Mouse (Mus musculus) thymus, postnatal 10 days (tissue): ENCODE results near the gene Cbarp.

ENCODE experiments used
- DNase-seq, 2 experiments: peaks; one replicate each; pipeline ENCODE4 v3.0.0; 2021; ENCODE audit warnings: low spot score in 2 of 2

Gene Cbarp

DNA sequence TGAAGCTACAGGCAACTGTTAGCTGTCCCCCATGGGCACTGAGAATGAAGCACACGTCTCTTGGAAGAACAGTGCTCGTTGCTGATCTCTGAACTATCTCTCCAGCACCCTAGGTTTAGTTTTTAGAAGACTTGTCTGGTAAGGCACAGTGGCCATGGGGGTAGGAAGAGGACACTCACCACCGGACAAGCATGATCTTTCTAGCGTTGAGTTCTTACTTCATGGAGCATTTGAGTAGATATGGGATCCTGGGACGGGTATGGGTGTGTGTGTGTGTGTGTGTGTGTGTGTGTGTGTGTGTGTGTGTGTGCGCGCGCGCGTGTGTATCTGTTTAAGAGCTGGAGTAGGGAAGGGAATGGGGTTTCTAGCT lies at the start of gene Cbarp:
Cbarp (minus strand) TSS at position 170 of the 370 bp plus-strand sequence.
- DNase-seq, result no peak

DNA sequence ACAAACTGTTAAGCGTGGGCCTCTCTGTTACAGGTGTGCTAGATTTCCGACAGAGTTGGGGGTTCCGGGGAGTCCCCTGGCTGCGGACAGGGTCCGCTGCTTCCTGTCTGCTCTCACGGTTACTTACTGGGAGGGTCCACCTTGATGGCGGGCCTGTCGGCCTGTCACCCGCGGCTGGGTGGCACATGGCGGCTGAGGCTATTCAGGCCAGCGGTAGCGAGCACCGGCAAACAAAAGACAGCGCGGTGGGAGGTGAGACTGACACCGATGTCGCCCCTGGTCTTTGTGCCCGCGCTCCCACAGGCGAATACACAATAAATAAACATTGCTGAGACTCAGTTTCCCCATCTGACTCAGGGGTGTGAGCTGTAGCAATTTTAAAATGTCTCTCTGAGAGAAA lies 49.4 kb upstream of the Cbarp start:
- DNase-seq, result no peak

DNA sequence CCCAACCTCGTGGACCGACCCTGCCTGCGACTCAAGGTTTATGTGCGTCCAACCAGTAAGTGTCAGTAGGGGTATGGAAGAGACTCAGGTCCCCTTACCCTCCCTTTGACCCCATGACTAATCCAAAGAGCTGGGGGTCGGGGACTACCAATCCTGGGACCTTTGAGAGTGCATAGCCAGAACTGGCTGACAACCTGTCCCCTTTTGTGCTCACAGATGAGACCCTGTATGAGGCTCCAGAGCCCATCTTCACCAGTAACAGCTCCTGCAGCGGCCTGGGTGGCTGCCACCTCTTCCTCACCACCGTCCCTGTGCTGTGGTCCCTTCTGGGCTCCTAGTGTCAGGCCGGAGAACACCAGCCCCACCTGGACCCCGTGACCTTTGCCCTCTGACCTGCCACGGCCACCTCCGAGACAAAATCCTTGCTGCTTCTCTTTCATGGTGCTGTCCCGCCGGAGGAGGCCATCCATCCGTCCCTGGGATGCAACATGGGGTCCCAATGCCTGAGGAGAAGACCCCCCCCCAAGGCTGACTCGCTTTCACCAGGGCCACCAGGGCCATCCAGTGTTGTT lies 47.9 kb upstream of the Cbarp start:
- DNase-seq, result no peak

DNA sequence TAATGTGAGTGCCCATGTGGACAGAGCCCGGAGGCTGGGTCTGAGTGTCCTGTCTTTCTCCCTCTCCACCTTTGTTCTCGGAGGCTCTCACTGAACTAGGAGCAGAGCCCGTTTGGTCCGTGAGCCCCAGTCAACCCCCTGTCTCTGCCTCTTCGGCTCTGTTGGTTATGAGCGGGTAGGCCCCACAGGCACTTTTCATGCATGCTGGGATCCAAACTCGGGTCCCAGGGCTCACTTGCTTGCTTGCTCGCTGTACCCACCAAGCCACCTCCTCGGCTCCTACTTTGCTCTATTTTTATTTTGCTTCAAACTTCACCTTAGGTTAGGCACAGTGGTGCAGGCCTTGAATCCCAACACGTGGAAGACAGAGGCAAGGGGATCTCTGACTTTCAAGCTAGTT lies 47.1 kb upstream of the Cbarp start:
- no peak for DNase-seq

DNA sequence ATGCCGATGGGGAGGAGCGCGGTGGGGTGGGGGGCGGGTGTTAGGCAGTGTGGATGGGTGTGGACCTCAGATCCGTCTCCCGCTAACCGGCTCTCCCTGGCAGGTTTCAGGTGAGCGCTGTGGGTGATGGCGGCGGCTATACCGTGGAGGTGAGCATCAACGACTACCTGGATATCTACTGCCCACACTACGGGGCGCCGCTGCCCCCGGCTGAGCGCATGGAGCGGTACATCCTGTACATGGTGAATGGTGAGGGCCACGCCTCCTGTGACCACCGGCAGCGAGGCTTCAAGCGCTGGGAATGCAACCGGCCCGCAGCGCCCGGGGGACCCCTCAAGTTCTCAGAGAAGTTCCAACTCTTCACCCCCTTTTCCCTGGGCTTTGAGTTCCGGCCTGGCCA lies 46.0 kb upstream of the Cbarp start:
- no peak for DNase-seq

DNA sequence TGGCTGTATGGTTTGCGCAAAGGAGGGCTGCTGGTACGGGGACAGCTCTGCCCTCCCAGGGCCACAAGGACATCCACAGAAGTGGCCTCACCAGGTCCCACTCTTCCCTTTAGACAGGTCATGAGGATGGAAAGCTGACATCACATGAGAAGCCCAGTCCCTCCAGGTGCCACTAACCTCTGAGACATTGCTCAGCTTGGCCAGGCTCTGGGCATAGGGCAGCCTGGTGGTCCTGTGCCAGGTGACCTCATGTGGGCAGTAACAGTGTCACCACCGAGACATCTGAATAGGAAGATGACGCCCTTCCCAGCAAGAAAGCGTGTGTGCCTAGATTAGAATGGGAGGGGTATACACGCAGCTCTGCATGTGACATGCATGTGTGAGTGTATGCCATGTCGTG lies 41.9 kb upstream of the Cbarp start:
- no peak for DNase-seq

DNA sequence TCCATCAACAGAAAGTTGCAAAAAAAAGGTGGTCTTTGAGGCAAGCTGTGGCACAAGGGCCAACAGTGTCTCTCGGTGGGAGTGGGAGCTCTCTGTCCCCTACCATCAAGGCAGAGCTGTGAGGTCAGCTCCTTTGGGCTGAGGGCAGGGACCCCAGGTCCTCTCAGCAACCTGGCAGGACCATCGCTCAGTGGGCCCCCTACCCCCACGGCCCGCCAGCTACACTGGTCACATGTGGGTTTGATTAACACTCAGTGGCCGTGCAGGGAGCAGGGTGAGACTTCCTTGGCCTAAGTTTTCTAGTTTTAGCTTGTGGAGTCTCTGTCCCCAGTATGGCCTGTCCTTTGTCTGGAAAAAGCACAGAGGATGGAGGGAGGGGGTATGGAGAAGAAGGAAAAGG lies 40.2 kb upstream of the Cbarp start:
- DNase-seq, result no peak

DNA sequence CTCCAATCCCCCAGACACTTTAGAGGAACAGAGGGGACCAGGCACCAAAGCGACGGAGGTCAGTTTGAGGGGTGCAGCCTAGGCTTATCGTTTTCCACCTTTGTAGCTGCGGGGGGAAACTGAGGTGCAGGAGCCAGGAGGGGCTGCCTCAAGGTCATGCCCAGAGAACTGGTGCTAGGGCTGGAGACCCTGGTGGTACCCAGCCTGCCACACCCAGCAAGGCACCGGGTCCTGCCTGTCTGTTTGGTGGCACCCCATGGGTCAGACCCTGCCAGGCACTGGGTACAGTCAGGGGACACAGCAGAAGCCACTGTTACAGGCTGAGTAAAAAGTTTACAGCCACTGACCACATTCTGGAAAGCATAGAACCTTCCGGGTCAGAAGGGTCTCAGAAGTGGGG lies 39.7 kb upstream of the Cbarp start:
- no peak for DNase-seq

DNA sequence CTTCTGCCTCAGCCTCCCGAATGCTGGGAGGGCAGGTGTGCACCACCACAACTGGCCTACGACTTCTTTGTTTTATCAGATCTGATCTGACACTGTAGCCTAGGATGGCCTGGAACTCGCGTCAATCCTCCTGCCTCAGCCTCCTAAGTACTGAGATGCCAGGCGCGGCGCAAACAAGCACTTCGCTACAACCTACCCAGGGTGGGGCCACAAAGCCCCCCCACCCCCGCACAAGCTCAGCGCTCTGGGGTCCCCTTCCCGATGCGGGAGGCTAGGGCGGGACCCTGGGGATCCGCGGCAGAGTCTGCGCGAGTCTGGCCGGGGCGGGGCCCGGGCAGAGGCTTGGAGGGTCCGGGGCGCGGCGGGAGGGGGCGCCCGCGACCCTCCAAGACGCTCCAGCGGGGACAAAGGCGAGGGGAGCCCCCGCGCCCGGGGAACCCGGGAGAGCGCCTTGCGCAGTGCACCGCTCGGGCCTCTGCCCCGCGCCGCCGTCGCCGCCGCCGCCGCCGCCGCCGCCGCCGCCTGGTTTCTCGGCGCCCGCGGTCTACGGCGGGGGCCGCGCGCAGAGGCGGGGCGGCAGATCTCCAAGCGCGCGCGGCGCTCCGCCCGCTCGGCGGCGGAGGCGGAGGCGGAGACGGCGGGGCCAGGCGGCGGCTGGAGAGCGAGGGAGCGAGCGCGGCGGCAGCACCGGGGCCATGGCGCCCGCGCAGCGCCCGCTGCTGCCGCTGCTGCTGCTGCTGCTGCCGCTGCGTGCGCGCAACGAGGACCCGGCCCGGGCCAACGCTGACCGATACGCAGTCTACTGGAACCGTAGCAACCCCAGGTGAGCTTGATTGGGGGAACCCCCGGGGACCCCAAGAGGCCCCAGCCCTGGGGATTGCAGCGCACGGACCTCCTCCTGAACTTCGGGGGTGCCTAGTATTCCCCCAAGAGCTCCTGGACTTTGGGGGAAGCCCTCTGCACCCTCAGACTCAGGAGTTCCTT lies 38.7 kb upstream of the Cbarp start, which contains the start of gene Efna2:
Efna2 (plus strand) TSS at position 415 of the 984 bp plus-strand sequence.
- no peak for DNase-seq

DNA sequence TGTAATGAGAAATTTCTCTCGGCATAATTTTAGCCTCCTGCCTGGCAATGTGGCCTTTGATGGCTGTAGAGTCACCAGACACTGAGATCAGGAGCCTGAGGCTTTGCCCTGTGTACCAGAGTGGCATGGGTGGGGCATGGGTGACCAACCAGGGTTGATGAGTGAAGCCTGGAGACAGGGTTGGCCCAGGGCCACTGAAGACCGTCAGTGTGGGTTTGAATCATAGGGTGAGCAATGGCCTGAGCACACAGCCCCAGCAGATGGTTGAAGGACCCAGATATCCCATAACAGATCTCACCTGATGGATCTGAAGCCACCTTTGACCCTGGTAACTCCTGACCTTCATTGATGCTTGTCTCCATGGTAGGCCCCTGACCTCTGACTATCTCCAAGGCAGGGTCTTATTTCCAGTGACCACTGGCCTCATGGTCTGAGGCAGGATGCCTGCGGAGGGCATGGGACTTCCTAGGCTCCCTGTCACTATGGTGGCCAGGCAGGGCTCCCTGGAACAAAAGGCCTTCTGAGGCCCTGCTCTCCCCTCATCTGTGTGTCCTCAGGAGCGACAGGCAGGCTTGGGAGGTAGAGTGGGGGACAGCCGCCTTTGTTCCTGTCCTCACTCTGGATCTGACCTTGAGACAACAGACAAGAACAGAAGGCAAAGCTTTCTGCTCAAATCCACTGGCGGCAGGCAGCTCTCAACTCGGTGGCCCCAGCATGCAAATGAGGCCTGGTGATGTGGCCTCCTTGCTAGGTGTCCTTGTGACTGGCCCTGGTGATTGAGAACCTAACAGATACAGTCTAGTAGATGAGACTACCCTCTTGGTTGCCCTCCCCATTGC lies 37.0 kb upstream of the Cbarp start:
- DNase-seq, result no peak

DNA sequence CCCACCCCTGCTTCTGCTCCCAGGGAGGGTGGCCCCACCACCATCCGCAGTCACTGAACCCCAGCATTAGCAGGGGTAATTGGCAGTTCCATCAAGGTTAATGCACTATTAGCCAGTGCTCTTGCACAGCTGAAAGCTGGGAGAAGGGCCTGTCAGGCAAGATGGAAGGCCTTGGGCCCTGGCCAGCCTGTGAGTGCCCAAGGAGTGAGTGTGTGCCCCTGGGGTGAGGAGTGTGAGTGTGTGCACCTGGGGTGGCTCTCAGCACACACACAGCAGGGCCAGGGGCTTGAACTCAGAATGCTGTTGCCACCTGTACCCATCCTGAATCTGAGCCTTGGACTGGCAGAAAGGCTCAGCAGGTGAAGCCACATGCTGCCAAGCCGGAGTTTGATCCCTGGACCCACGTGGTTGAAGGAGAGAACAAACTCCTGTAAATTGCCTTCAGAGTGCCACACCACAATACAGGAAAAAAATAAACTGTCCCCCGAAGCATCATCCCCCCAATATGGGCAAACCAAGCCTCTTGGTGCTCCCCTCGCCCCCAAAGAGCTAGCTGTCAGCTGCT lies 35.7 kb upstream of the Cbarp start:
- no peak for DNase-seq

DNA sequence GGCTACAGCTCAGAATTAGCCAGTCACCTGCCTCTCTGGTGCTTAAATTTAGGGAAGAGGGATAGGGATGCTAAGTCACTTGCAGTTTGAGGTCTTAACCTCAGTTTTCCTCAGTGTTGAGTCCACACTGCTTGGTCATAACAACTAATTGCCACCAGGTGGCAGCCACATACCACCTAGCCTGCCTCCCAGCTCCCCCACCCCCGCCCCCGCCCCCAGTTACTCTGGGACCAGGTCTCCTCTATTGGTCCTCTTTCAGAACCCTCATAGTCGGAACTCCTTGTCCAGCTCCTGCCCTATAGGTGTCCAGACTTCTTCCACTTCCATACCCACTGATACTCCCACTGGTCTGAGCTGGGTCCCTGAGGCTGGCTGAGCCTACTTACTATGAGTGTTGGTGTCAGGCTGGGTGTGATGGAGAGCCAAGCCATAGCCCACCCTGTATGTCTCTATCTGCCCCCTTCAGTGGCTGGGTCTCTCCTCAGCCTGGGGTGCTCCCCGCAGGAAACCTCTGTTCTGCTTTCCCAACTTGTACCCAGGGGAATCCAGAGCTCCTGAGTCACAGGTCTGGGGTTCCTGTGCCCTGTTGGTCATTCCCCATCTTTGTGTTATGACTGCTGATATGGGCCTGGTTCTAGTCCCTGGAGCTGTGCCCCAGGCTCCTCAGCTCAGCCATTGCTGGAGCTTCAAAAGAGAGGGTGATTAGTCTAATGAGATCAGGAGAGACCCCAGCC lies 35.1 kb upstream of the Cbarp start:
- DNase-seq, result no peak

DNA sequence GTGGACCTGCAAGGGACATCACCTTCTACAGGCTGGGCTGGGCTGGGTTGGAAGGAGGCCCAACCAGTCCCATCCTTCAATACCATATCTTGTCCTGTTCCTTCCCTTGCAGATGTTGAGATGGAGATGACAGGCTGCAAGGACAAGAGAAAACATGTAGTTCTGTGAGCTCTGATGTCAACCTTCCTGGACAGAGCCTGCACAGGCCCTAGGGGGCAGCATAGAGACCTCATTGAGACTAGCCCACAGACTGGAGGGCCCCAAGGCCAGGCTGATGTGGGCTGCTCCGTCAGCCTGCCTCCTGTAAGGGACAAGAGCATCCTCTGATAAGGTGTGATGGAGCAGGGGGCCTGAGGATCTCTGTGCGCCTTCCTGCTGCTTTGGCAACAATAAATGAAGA lies 34.1 kb upstream of the Cbarp start:
- no peak for DNase-seq

DNA sequence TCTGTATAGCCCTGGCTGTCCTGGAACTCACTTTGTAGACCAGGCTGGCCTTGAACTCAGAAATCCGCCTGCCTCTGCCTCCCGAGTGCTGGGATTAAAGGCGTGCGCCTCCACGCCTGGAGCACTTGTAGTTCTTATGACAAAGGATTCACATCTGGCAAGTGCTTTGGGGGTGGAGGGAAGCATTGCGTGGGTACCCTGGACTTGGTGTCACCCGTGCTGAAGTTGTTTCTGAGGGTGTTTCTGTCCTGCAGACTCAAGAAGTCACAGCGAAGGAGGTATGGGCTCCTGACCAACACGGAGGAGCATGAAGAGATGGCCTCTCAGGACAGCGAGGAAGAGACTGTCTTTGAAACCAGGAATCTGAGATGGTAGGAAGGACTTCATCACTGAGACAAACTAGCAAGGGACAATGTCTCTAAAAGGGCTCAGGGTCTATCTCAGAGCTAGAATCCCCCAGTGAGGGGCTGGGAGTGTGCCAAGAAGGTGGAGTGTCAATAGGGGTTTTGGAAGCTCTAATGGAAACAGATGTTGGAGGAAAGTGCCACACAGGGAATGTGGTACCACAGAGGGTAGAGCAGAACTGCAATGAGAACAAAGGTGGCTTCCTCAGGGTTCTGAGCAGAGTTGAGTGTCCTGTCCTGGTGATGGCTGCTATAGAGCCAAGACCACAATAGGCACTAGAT lies 33.5 kb upstream of the Cbarp start:
- no peak for DNase-seq

DNA sequence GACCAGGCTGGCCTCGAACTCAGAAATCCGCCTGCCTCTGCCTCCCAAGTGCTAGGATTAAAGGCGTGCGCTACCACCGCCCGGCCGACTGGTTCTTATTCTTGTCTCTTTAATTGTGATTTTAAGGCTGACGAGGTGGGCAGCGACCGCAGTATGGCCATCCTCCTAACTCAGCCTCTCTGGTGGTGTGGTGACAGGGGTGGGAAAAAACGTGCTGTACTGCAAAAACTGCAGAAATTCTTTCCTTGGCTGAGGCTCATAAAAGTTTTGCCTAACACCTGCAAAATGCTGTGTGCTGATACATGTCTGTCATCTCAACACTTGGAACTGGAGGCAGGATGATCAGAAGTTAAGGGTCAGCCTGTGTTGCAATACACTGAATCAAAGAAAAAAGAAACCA lies 32.7 kb upstream of the Cbarp start:
- DNase-seq, result no peak

DNA sequence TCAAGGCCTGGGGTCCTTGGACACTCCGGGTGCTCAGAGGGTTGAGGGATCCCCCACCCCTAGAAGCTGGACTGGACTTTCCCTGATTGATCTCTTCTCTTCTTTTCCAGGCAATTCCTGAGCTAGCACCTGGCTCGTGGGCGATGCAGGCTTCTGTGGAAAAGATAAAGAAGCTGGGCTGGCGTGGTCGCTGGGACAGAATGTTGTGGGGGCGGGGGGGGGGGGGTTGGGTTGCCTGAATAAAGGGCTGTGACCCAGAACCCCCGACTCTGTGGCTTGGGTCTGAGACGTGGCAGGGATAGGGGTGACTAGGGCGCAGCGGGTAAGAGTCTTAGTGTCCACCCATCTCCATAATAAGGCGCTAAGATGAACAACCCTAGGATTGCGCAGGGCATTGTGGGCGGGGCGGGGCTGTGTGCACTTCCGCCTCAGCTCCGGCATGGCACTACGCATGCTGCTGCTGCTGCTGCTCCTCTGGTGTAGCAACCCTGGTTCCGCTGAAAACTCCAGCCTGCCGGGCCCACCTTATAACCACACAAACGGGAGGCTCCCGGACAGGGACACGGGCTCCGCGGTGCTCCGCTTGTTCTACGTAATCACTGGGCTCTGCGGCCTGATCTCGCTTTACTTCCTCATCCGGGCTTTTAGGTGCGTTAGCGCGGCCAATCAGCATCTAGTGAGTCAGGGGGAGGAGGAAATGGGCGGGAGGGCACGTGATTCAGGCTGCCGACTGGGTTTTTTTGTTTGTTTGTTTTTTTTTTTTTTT lies 32.1 kb upstream of the Cbarp start, which contains the start of gene 1600002K03Rik:
1600002K03Rik (plus strand) TSS at position 418 of the 766 bp plus-strand sequence.
- DNase-seq, result peak; percentile 79 to 80

DNA sequence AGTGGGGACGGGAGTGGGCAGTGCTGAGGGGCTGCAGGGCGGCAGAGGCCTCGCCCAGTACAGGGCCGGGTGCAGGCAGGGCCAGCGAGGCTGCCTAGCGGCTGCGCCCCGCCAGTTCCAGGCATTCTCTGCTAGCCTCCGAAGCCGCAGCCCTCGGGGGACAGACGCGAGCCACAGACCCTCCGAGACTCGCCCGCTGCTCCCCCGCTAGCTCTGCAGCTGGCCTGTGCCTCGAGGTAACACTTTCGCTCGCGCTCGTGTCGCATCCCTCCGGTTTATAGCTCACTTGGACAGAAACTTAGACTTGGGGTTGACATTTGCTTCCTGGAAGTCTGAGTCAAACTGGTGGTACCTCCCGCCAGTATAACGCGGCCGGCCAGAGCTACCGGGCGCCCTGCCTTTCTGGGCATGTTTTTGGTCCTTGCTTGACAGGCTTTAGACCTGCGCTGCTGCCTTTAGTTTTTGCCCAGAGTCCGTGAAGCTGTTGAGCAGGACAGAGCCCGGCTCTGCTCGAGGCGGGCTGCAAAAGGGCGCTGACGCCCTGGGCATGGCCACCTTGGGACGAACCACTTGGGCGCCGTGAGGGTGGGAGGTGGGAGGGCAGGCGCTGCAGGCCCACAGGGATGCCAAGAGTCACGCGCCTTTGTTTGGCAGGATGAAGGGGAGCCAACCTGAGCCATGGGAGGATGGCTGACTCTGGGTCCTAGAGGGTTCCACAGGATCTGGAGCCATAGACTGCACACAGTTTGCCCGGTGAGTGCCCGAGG lies 31.3 kb upstream of the Cbarp start:
- no peak for DNase-seq

DNA sequence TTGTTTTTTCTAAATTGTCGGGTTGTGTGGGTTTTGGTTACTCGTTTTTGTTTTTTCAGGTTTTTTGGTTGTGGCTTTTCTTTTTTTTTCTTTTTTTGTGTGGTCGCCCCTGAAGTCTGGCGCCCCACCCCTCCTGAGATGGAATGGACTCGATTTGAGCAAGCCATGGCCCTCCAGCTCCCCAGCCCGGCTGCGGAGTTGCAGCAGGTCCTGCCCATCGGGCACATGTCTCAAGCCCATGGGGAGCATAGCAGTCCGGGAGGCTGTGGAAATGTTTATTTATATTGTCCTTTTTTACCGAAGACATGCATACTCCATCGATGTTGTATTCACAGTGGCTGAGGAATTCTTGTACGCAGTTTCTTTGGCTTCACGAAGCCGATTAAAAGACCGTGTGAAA lies 30.6 kb upstream of the Cbarp start:
- no peak for DNase-seq

DNA sequence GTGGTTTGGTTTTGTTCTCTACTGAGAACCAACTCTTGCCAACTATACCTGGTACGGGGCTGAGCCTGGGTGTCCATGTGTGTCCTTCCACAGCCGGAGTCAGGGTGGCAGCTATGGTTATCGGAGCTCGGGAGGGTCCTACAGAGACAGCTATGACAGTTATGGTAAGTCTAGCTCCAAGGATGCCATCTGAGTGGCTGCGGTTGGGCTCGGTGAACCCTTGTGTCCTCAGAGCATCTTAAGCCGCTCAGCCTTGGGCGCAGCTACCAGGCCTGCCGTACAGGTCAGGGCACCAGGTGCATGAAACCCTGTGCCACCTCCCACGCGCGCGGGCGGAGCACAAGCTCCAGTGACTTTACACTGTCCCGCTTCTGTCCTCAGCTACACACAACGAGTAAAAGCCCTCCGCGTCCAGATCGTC lies 30.0 kb upstream of the Cbarp start:
- no peak for DNase-seq
